Mouse (Mus musculus) thymus, postnatal 25 days (tissue): ENCODE results near the gene Sgms2.
A peak's percentile ranks its signal among the peaks of the same experiment; 100 is the strongest.
"Not testable (repeated sequence)": the region's sequence is repeated elsewhere in the genome, so short reads cannot be mapped to it uniquely, and the experiment has no call there.

Source experiments
- DNase-seq: peaks from one replicate; pipeline ENCODE4 v3.0.0; 2022

Gene Sgms2

DNA sequence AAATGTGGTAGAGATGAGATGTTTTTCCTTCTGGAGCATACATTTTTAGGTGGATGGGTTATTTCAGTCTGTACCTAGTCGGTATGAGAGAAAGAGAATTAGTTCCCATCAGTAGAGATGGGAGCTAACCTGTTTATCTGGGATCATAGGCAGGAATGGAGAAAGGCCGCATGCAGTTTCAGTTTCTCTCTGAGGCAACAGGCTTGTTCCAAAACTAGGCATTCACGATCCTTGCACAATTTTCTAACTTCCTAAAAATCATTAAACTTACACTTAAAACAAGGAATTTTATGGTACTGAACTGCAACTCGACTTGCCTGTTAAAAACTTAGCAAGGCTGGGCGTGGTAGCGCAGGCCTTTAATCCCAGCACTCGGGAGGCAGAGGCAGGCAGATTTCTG is 140.7 kb downstream of the Sgms2 start:
- DNase-seq, result no peak

DNA sequence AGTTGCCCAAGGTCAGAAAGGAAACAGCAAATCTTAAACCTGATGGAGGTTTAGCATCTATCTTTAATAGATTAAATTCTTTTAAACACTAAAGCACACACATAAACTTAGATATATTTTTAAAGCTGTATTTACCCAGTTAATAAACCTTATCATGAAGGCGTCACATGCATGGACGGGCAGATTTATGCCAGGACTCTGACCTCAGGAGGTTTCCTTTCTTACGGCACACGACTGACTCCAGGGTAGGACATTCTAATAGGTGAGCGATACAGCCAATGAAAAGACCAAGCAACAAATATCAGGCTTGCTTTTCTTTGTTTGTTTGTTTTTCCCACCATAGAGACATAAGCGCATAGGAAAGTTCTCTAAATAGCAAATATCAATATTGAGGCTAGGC is 142.2 kb downstream of the Sgms2 start:
- DNase-seq, result no peak

DNA sequence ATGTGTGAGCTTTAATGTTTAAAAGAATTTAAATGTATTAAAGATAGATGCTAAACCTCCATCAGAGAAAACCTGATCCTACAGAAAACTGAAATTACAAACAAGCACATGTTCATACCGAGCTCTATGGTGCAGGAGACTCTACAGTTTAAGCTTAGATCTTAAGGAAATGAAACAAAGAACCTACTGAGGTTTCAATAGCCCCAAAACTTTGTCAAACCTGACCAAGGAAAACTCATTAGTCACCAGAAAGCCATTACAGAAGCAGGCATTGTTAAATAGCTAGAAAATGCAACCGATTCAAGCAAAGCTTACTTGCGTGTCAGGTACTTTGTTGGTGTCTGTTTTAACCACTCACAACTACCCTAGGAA is 142.6 kb downstream of the Sgms2 start:
- no peak for DNase-seq

DNA sequence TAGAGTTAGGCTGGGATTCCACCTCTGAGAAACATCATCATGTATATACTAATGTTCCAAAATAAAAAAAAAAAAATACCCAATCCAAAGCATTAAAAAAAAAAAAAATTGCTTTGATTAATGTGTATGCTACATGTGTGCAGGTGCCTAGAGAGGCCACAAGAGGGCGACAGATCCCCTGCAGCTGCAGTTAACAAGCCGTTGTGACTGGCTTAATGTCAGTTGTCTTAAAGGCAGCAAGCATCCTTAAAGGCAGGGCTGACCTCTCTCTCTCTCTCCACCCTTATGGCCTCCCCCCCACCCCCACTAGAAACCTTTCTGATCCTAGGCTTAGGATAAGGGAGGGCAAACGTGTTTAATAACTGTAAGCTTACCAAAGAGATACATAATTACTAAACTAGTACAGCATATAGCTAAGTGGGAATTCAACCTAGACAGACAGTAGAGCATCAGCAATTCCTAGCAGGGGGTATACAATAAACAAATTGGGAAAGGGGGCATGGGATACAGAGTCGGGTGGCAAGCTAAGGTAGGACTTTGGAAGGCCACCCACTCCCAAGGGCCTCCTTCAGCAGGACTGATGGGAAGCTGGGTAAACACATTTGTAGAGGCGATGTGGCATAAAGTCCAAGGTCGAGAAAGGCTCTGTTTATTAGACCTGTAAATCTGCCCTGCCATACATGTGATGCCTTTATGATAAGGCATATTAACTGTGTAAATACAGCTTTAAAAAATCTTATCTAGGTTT is 143.2 kb downstream of the Sgms2 start:
- peak; percentile 8 for DNase-seq

DNA sequence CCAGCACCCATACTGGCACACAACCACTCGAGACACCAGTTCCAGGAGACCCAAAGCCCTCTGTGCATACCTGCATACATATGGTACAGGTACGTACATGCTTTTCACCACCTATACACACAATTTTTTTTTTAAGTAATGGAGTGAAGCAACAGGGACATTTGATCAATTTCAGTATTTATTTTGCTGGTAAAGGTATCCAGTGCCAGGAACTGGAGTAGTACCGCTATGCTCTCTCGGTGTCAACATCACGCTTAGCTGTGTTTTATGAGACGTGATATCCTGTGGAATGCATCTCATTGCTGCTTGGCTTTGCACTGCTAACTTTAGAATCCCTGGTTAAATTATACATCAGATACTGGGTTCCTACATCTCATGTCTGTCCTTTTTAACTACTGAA is 145.3 kb downstream of the Sgms2 start:
- DNase-seq, result no peak

DNA sequence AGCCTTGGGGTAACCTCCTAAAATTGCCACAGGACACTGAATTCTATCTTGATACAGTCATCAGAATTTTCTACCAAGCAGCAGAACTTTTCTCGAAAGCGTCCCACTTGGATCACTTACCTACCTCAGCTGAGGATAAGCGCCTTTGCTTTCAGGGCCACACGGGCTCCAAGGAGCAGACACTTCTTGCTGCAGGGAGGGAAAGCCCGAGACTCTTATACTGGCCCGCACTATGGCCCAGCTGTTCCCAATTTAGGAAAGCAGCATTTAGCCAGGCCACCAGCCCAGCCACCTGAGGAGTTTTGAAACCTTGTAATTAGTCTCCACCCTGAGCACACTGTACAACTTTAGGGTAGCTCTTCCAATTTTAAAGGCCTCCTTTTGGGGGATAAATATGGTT is 147.9 kb downstream of the Sgms2 start:
- no peak for DNase-seq

DNA sequence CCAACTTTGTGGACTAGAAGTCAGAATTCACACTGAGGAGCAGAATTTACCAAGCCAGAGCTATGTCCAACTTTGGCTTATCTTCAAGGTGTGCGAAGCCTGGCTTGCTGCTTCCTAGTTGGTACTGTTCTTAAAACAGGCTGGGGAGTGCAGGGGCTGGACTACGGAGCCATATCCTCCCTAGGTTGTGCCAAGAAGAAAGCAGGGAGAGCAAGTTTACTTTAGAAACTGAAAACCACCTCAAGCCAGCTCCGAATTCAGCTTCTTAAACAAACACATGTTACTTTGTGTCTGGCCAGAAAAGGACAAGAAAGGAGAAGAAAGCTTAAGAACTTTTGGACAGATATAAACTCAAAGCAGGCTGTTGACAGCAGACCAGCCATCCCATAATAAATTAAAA is 150.3 kb downstream of the Sgms2 start:
- no peak for DNase-seq

DNA sequence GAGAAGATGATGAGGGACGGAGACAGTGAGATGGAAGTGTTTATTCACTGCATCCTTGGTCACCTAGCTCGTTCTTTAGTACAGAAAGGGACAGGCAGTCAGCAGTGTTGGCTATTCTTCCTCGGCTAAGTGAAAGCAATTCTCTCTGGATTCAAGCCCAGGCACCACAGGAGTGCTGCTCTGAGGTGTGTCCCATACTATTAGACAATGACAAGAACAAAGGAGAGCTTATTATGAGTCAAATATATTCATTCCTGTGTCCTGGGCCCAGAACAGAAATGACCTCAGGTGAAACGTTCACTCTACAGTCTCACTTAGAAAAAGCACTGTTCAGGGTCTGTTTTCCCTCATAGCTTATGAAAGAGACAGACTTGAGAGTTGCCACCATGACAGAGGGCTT is 151.9 kb downstream of the Sgms2 start:
- DNase-seq, result no peak

DNA sequence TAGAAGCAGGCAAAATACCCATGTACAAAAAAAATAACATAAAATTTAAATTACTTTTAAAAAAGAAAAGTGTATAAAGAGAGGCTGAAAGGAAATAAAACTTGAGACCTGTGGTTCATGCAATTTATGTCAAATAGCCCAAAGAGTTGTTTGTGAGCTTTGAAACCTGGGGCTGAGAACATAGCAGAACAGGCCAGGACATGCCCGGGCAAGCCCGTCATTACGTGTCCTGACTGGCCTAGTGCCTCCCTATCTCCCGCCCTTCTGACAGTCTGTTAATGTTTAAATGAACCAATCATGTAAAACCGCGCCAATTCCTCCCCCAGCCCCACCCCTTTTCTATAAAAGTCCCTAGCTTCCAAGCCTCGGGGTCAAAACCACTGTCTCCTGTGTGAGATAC is 153.5 kb downstream of the Sgms2 start:
- not testable (repeated sequence) for DNase-seq

DNA sequence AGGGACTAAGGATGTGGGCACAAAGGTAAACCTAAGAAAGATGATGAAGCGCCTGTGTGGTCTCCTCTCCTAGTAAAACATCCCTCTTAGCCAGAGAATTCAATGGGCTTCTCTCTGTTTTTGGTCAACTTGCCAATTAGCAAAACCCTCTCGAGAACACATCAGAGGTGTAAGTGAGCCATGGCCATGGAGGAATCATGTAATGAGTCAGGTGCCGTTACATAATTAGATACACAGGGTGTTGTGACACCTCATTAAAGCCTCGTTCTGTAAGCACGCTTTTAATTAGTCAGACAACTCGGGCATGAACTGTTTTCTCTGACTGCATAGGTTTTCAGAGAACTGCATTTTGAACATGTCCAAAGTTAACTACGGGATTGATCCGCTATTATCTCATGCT is 154.6 kb downstream of the Sgms2 start:
- DNase-seq, result no peak

DNA sequence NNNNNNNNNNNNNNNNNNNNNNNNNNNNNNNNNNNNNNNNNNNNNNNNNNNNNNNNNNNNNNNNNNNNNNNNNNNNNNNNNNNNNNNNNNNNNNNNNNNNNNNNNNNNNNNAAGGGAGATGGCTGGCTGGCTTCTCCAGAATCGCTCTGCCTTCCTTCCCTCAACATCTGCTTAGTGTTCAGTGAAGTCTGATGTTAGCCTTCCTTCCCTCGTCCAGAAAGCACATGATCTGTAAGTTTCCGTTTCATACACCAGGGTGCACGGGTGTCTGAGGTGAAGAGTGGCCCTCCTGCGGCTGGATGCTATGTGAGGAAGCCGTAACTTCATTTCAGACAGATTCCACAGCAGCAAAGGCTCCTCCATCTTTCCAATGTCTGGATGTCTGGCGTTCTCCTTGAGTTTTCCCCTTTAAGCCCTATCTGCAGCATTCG is 156.1 kb downstream of the Sgms2 start:
- peak; percentile 17 for DNase-seq

DNA sequence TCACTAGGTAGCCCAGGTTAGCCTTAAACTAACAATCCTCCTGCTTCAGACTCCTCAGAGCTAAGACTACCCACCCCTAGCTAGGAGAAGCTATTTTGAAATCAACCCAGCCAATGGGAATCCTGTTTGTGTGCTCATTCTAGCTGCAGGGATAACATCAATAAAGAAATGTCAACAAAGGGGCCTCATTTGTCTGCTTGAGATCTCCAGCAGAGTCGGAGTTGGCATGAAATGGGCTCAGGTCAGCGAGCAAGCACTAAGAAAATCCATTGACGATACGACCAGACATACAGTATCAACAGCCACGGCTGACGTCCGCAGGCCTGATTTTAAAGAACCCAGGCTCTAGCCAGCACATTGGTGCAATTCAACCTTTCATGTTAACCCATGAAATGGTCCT is 164.0 kb downstream of the Sgms2 start:
- no peak for DNase-seq

DNA sequence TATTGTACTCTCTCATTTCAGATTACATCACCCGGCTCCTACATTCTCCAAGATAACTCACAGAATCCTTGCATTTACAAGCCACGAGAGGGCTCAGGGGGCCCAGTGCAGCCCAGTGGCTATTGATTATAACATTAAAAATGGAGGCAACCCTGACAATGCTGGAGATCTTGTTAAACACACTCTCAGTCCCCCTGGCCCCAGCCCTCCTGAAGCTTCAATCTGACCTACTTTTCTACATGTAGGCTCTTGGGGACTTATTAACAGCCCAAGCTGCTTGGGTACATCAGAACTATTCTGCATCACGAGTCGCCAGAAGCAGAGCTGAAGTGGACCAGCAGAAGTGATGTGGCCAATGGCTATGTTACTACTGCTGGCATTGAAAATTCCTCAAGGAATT is 164.6 kb downstream of the Sgms2 start:
- no peak for DNase-seq

DNA sequence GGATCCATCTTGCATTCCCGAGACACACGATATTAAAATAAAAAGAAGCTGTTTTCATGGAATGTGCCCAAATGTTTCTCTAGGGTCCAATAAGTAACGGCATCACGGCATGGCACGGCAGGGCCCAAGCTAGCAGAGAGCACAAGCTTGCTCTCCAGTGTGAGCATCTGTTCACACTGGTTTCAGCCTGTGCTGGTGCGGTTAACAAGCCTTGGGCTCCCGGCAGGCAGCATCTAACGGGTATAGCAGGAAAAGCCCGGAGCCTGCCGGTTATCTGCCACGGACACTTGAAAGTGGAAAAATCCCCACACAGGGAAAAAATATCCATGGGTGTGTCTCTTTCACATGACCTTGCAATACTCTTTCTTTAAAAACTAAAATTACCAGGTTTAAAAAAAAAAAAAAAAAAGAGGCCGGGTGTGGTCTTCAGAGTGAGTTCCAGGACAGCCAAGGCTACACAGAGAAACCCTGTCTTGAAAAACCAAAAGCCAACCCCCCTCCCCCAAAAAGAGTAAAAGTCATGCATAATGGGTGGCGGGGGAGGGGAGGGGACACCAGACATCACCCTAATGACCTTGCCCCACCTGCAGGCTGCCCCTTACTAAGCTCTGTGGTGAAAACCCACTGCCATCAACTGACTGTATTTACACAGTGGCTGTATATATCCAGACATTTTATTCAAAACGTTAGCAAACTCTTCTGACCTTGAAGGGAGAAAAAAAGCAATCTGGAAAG is 169.0 kb downstream of the Sgms2 start:
- no peak for DNase-seq

DNA sequence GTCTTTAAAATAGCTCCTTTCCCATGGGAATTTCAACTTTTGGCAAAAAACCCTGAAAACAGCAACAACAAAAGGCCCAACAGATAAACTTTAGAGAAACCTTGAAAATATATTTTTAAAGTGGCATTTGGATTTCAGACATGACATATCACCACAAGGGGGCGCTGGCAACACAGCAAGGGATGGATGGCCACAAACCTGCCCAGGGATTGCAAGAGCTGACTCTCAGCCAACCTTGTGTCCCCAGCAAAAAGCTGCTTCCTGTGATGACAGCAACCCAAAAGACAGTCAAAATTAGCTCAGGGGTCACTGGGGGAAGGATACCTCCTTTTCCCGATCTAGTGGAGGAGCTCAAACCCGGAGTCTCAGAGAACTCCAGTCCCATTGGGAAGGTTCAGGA is 171.0 kb downstream of the Sgms2 start:
- peak; percentile 72 for DNase-seq

DNA sequence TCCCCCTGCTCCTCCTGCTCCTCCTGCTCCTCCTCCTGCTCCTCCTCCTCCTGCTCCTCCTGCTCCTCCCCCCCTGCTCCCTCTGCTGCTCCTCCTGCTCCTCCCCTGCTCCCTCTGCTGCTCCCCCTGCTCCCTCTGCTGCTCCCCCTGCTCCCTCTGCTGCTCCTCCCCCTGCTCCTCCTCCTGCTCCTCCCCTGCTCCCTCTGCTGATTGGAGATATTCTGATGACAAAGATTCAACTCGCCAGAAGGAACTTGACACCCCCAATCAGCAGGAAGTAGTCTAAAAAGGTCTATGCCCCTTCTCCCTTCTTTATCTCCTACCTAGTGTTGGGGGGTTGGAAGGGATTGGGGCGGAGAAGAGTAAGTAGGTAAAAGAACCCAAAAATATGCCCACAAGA is 173.0 kb downstream of the Sgms2 start:
- DNase-seq, result no peak

DNA sequence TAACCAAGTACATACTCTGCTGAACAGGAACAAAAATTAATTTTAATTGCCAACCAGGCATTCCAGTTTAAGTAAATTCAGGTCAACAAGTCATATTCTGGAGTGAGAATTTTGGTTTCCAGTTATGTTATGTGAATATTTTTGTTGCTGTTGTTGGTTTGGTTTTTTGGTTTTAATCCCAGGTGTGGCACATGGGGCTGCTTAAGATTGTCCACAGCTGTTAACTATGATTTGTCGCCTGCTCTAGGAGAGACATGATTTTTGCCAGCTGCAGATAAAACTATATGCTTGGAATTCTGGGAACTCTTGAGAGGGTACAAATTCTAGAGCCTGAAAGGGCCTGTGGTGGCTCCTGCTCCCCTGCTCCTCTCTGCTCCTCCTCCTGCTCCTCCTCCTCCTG is 174.1 kb downstream of the Sgms2 start:
- DNase-seq, result no peak

DNA sequence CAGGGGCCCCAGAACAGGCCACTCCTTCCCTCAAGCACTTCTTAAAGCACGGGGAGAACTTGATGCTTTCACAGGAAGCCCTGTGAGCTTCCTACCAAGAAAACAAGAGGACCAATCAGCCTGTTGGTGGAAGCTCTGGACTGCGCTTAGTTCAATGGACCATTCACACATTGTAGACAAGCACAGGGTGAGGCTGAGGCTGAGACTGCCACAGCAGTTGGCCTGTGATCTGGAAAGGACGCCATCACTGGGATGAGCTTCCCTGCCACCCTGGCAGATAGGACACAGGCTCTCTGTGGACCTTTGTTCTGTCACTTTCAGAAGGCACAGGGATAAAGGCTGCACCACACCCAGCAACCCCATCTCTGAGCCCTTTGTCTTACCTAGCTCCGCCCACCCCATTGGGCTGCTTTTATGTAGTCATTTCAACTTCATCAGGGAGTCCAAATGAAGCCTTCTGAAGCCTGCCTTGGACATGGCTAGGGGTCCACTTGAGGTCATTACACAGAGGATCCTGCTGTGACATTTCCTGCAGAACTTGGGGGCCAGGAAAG is 175.2 kb downstream of the Sgms2 start:
- DNase-seq, result no peak

DNA sequence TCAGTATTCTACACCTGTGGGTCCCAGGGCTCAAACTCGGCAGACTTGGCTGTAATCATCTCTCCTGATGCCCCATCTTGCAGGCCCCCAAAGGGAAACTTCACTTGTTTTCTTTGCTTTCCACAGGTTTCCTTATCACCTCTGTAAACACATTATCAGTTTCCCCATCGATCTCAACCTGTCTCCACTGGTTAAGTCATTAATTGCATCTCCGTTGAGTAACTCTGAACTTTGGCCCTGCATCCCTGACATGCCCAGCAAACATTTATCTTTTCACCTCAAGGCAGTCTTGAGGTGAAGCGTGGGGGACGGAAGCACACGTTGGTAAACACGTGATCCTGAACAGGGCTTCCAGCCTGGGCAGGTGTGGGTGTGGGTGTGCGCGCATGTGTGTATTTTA is 178.9 kb downstream of the Sgms2 start:
- DNase-seq, result no peak

DNA sequence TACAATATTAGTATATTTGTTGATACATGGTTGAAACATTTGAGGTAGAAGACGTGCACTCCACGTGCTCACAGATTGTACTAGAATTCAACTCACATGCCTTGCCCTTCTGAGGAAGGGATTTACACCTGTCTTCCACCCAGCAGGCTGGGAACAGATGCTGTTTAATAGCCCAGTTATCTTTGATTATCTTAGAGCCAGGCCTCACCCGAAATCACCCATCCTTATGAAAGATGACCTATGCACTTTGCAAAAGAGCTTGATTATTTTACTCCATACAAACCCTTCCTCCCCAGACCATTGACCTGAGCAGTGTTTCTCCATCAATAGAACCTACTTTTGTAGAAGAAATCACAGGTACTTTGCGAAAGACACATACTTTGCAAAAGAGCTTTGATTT is 180.6 kb downstream of the Sgms2 start:
- no peak for DNase-seq

DNA sequence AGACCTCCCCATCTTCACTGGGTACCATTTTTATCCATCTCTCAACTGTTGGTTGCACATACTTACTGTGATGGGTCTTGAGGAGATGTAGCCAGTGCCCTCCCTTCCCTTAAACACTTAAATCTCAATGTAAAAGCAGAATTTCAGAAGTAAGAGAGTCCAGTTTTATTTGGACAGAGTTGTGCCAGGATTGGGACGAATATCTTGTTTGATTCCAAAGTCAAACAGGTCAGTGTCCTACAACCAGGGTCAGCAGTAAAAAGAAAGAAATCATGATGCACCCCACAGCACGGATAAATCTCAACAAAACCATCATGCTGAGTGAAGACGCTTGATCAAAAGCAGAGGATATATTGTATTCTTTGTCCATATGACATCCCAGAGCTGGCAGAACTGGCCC is 183.4 kb downstream of the Sgms2 start:
- no peak for DNase-seq

DNA sequence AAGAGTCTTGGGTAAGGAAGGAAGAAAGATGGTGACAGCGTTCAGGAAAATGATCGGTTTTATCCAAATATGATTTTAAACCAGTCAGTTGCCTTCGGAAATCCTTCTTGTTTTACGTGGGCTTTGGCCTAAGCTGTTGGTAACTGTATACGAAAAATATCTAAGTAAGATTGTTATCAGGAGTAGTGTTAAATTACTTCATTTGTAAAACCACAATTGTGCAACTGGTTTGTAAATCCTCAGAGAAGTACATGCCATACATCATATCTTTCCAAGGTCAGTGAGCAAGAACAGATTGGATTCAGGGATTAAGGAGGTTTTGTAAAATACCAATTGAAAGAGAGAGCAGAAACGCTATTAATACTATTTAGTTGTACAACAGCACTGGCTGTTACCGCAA is 185.0 kb downstream of the Sgms2 start:
- no peak for DNase-seq

DNA sequence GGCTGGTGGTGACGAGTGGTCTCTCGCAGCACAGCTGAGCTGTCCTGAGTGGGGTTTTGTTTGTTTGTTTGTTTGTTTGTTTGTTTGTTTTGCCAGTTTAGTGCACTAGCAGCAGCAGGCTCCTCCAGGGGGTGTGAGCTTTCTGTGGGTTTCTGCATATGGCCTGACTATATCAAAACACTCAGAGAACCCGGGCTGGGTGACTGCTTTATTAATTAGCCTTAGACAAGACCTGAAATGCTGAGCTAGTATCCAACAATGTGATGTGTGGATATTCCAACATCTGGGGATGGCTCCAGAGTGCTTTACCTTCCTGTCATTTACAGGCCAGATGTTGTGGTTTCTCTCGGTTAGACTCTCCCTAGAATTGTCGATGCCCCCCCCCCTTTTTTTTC is 187.9 kb downstream of the Sgms2 start:
- DNase-seq, result no peak
